Mouse (Mus musculus) G1E (cell line): Measurements from ENCODE around the gene Akt1s1.

Experiments used
- CTCF ChIP-seq: IDR thresholded peaks from 2 replicates; pipeline ENCODE4 v1.5.1; 2012; ENCODE audit warnings: low read depth, low read length, inconsistent platforms, mixed read lengths
- GATA1 ChIP-seq: IDR thresholded peaks from 2 replicates; pipeline ENCODE4 v1.6.1; 2012; ENCODE audit warnings: borderline replicate concordance, low read length, inconsistent platforms, mixed read lengths
- GATA2 ChIP-seq: IDR thresholded peaks from 2 replicates; pipeline ENCODE4 v1.6.1; 2012; ENCODE audit warnings: low read depth, low read length, inconsistent platforms, borderline replicate concordance
- POLR2AphosphoS5 ChIP-seq: IDR thresholded peaks from 2 replicates; pipeline ENCODE4 v1.6.1; 2012; ENCODE audit warnings: low read depth, low read length, inconsistent platforms; ENCODE audit not compliant: insufficient replicate concordance
- TAL1 ChIP-seq: conservative IDR thresholded peaks from 2 replicates; pipeline ENCODE4 v1.6.1; 2012; ENCODE audit warnings: low read depth, low read length, inconsistent platforms, mixed read lengths

DNA sequence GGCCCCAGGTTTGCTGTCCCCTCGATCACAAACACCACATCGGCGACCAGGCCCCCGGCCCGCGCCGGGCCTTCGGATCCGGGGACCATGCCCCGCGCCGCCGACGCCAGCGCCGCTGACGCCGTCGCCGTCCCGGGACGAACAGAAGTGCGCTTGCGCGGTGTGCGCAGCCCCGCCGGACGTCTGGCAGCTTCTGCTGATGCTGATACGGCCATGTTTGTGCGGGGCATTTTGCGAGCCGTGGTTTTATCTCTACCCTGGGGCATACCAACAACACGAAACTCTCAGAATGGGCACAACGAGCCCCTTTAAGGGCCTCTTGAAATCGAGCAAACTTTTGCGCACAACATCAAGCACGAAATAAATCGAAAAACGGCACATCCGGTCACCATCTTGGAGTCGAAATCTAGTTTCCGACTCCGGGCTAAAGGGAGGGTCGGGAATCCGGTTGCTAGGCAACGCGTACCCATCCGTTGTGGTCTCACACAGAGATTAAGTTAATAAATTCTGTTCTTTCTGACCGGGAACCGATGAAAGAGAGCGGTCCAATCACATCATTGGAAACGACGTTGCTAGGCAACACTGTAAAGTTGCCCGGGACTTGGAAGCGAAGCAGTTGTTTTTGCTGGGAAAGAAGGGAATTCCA, 43.6 kb downstream of the Akt1s1 start, which contains the start of gene Med25:
- no peak for TF ChIP-seq CTCF
- TF ChIP-seq POLR2AphosphoS5, result no peak
- TF ChIP-seq GATA1, result no peak
- TF ChIP-seq TAL1, result no peak
- TF ChIP-seq GATA2, result no peak
